Mouse (Mus musculus) layer of hippocampus, postnatal 25 days (tissue): ENCODE results near the gene Clvs2. TPM values are rescaled to one million over a fixed set of nuclear protein-coding genes. Genes with fewer than 3 reads are reported as not detected.

ENCODE experiments used
- DNase-seq, 2 experiments: peaks; one replicate each; pipeline ENCODE4 v3.0.0; 2022; ENCODE audit warnings: mixed read lengths in 2 of 2, low spot score in 1 of 2; ENCODE audit errors: extremely low spot score in 1 of 2
- total RNA-seq, 2 experiments: library from RNA; stranded (reverse); gene quantifications; 2 replicates each; pipeline ENCODE4 v1.2.3; 2021

Gene Clvs2
- total RNA-seq: 10 to 100 TPM; 81.6 to 95.5 TPM

- DNase-seq: peak; percentile 71 to 86
Measured at GRCm38 (mm10) chr10:33624131-33624879, at the start of gene Clvs2. Gene Clvs2 (minus strand): TSS chr10:33624769.

GRCm38 (mm10) chr10:33653142-33653541 lies 28.6 kb upstream of the Clvs2 start:
- peak; percentile 58 to 93 for DNase-seq

GRCm38 (mm10) chr10:33623577-33623991 lies 985 bp downstream of the Clvs2 start:
- peak in 1 of 2 experiments; percentile 27 for DNase-seq

GRCm38 (mm10) chr10:33622700-33623099 lies 1.9 kb downstream of the Clvs2 start:
- peak; percentile 14 to 31 for DNase-seq

- DNase-seq: no peak
Measured at GRCm38 (mm10) chr10:33616207-33616606, 8.4 kb downstream of the Clvs2 start.

- no peak for DNase-seq
Measured at GRCm38 (mm10) chr10:33613197-33613596, 11.4 kb downstream of the Clvs2 start.

- no peak for DNase-seq
Measured at GRCm38 (mm10) chr10:33592732-33593131, 31.8 kb downstream of the Clvs2 start.

- DNase-seq: no peak
Measured at GRCm38 (mm10) chr10:33588800-33589199, 35.8 kb downstream of the Clvs2 start.

GRCm38 (mm10) chr10:33587118-33587517 lies 37.5 kb downstream of the Clvs2 start:
- DNase-seq: no peak

- no peak for DNase-seq
Measured at GRCm38 (mm10) chr10:33558081-33558480, 66.5 kb downstream of the Clvs2 start.

GRCm38 (mm10) chr10:33540331-33540730 lies 84.2 kb downstream of the Clvs2 start:
- DNase-seq: peak; percentile 86 to 90

Other genes starting within 250 kb of the Clvs2 start
- 1 to 10 TPM in 1 of 2 experiments, under 1 TPM in 1; 0.40 to 1.4 TPM for gene Sult3a2, start 161.9 kb upstream of the Clvs2 start, total RNA-seq
- gene Sult3a1, start 233.0 kb upstream of the Clvs2 start, total RNA-seq: not detected